Mouse (Mus musculus): ENCODE results near the gene Arl6ip5. TPM values are rescaled to one million over a fixed set of nuclear protein-coding genes. Genes with fewer than 3 reads are reported as not detected.

Arl6ip5 gene
- 11.6 and 30.5 TPM in 2 replicates for polyA plus RNA-seq (2012)

- no peak for TF ChIP-seq GATA1 (IDR thresholded peaks at IDR 0.05; ENCODE audit: low read length)
Observed at GRCm38 (mm10) chr6:97210191-97210961, at the start of gene Arl6ip5. Gene Arl6ip5, plus strand, starts transcription at chr6:97210689.

GRCm38 (mm10) chr6:97175716-97176115 lies 34.8 kb upstream of the Arl6ip5 start:
- TF ChIP-seq GATA1 (IDR thresholded peaks at IDR 0.05; ENCODE audit: low read length): no peak

- no peak for TF ChIP-seq GATA1 (IDR thresholded peaks at IDR 0.05; ENCODE audit: low read length)
Observed at GRCm38 (mm10) chr6:97178491-97179366, 31.8 kb upstream of the Arl6ip5 start, which contains the start of gene Tmf1. Gene Tmf1, minus strand, starts transcription at chr6:97179122.

- TF ChIP-seq GATA1 (IDR thresholded peaks at IDR 0.05; ENCODE audit: low read length): no peak
Observed at GRCm38 (mm10) chr6:97179367-97179828, 31.1 kb upstream of the Arl6ip5 start.

GRCm38 (mm10) chr6:97200437-97200836 lies 10.1 kb upstream of the Arl6ip5 start:
- TF ChIP-seq GATA1 (IDR thresholded peaks at IDR 0.05; ENCODE audit: low read length): no peak

- no peak for TF ChIP-seq GATA1 (IDR thresholded peaks at IDR 0.05; ENCODE audit: low read length)
Observed at GRCm38 (mm10) chr6:97202477-97202876, 8.0 kb upstream of the Arl6ip5 start.

- no peak for TF ChIP-seq GATA1 (IDR thresholded peaks at IDR 0.05; ENCODE audit: low read length)
Observed at GRCm38 (mm10) chr6:97204252-97204869, 6.1 kb upstream of the Arl6ip5 start.

- no peak for TF ChIP-seq GATA1 (IDR thresholded peaks at IDR 0.05; ENCODE audit: low read length)
Observed at GRCm38 (mm10) chr6:97204952-97205351, 5.5 kb upstream of the Arl6ip5 start.

GRCm38 (mm10) chr6:97205439-97205885 lies 5.0 kb upstream of the Arl6ip5 start, which contains the start of gene Uba3:
Gene Uba3, minus strand, starts transcription at chr6:97205647.
- no peak for TF ChIP-seq GATA1 (IDR thresholded peaks at IDR 0.05; ENCODE audit: low read length)

GRCm38 (mm10) chr6:97207085-97207484 lies 3.4 kb upstream of the Arl6ip5 start:
- peak; percentile 31 for TF ChIP-seq GATA1 (IDR thresholded peaks at IDR 0.05; ENCODE audit: low read length)

GRCm38 (mm10) chr6:97208406-97208805 lies 2.1 kb upstream of the Arl6ip5 start:
- no peak for TF ChIP-seq GATA1 (IDR thresholded peaks at IDR 0.05; ENCODE audit: low read length)

GRCm38 (mm10) chr6:97209201-97209600 lies 1.3 kb upstream of the Arl6ip5 start:
- no peak for TF ChIP-seq GATA1 (IDR thresholded peaks at IDR 0.05; ENCODE audit: low read length)

GRCm38 (mm10) chr6:97209751-97210150 lies 738 bp upstream of the Arl6ip5 start:
- no peak for TF ChIP-seq GATA1 (IDR thresholded peaks at IDR 0.05; ENCODE audit: low read length)

GRCm38 (mm10) chr6:97210962-97211601 lies 593 bp downstream of the Arl6ip5 start:
- TF ChIP-seq GATA1 (IDR thresholded peaks at IDR 0.05; ENCODE audit: low read length): no peak

- no peak for TF ChIP-seq GATA1 (IDR thresholded peaks at IDR 0.05; ENCODE audit: low read length)
Observed at GRCm38 (mm10) chr6:97211981-97212380, 1.5 kb downstream of the Arl6ip5 start.

All from G1E-ER4 (cell line).